Mouse (Mus musculus) megakaryocyte, embryonic 14.5 days (primary cell): ENCODE measurements around the gene Ap2b1. TPM values are rescaled to one million over a fixed set of nuclear protein-coding genes. Genes with fewer than 3 reads are reported as not detected.

Experiments
- H3K27me3 ChIP-seq: replicated peaks from 2 replicates; pipeline ENCODE3; 2012; ENCODE audit warnings: inconsistent platforms
- H3K36me3 ChIP-seq: replicated peaks from 2 replicates; pipeline ENCODE3; 2012; ENCODE audit warnings: low read length, inconsistent platforms, mixed read lengths
- H3K4me1 ChIP-seq: 2 replicates; pipeline ENCODE4 v1.6.1; 2012; ENCODE audit warnings: inconsistent platforms
- H3K4me3 ChIP-seq: replicated peaks from 2 replicates; pipeline ENCODE3; 2012; ENCODE audit warnings: moderate library complexity, mild to moderate bottlenecking, inconsistent platforms
- H3K9me3 ChIP-seq: 2 replicates; pipeline ENCODE4 v1.6.1; 2012; ENCODE audit warnings: inconsistent platforms
- FLI1 ChIP-seq: IDR thresholded peaks from 2 replicates; pipeline ENCODE4 v1.6.1; 2012; ENCODE audit warnings: low read length, inconsistent platforms, mixed read lengths
- GATA1 ChIP-seq: IDR thresholded peaks from 3 replicates; pipeline ENCODE4 v1.6.1; 2012; ENCODE audit warnings: mixed read lengths, low read length, inconsistent platforms, borderline replicate concordance
- polyA plus RNA-seq: library from polyadenylated mRNA; stranded (reverse); fragments of >175 nt; gene quantifications from 2 replicates; pipeline ENCODE4 v1.2.3, GENCODE M21; 2012; ENCODE audit warnings: low replicate concordance; ENCODE audit not compliant: insufficient read depth

Ap2b1 gene
- polyA plus RNA-seq, 1 experiment, result 13.6 TPM

DNA sequence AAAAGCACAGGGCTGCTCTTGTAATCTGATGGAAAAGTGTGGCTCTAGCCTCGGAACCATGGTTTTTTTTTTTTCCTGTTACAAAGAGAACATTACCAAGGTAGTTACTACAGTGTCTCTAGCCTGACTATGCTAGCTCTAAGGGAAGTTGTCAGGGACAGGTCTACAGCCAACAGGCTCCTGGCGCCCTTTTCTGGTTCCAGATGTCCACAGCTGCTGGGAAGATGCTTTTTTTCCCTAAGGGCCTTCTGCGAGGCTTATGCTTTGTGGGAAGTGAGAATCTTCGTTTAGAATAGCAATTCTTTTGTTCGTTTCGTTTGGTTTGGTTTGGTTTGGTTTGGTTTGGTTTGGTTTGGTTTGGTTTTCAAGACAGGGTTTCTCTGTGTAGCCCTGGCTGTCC is 19.1 kb upstream of the Ap2b1 start:
- H3K4me3 ChIP-seq, result no peak overlapping the region
- peaks cover 36% of the 10 kb centered on the region for H3K27me3 ChIP-seq
- no peaks in the 10 kb centered on the region for H3K9me3 ChIP-seq
- peaks cover 54% of the 10 kb centered on the region for H3K4me1 ChIP-seq
- peaks cover 86% of the 10 kb centered on the region for H3K36me3 ChIP-seq
- TF ChIP-seq FLI1, result no peak
- TF ChIP-seq GATA1, result no peak

DNA sequence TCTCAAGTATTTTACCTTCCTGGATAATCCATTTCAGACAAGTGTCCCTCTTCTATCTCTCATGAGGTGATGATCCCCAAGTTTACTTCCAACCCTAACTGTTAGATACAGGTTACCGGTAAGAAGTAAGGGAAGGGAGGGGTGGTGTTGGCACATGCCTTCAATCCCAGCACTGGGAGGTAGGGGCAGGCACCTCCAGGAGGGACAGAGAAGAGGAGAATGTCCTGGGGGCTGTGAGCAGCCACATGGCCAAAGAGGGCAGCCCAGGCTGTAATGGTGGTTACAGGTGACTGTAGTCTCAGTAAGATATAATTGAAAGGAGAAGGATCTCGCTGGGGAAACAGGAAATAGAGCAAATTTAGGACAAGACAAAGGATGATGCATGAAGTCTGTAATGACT is 16.7 kb upstream of the Ap2b1 start:
- no peak for TF ChIP-seq FLI1
- no peak for TF ChIP-seq GATA1
- H3K27me3 ChIP-seq, result peaks cover 24% of the 10 kb centered on the region

DNA sequence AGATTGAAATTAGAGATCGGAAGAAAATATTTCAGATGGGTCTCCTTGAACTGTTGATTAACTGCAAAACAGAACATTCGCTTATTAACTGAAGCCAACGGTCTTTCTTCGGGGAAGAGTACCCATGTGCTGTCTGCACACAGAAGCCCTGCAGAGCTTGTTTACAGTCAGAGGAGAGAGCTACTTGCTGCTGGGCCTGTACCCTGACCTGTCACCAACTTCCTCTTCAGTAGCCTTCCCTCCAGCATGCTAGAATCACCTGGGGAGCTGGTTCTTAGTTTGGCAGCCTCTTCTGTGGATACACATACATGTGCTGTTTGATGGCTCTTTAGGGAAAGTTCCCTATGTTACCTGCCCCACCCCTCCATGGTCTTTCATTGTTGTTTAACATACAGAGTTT is 13.2 kb upstream of the Ap2b1 start:
- TF ChIP-seq FLI1 (no peak), GATA1 (no peak)
- no peaks in the 10 kb centered on the region for H3K9me3 ChIP-seq
- H3K36me3 ChIP-seq, result peaks cover 39% of the 10 kb centered on the region
- peaks cover 15% of the 10 kb centered on the region for H3K27me3 ChIP-seq
- peaks cover 81% of the 10 kb centered on the region for H3K4me1 ChIP-seq
- H3K4me3 ChIP-seq, result peak overlapping the region; percentile 90

More for the DNA sequence above, 16.7 kb upstream of the Ap2b1 start:
- Histone ChIP-seq H3K36me3 (peaks cover 75% of the 10 kb centered on the region), H3K4me1 (peaks cover 62% of the 10 kb centered on the region), H3K4me3 (peak overlapping the region; percentile 59), H3K9me3 (no peaks in the 10 kb centered on the region)

DNA sequence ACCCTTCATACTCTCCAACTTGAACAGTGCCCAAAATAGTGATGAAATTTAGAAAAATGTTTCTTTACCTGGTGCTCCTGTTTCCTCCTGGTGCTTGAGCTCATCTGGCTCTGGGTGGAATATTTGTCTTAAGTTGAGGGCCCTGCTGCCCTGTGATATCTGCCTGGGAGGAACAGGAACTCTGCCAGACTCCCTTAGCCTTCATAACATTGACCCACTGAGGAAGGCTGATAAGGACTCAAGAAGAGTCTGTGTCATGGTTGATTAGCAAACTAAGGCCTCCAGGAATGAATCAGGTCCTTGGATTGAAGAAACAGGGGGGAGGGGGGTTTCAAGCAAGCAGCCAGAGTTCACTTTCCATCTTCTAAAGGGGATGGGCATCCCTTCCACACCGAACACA is 12.3 kb upstream of the Ap2b1 start, which contains the start of gene Slfn14:
Slfn14 (minus strand) TSS at position 161 of the 400 bp plus-strand sequence.
- H3K27me3 ChIP-seq, result peaks cover 13% of the 10 kb centered on the region
- H3K4me1 ChIP-seq, result peaks cover 84% of the 10 kb centered on the region
- peak; percentile 67; the same call in 1 of the 3 replicates for TF ChIP-seq GATA1
- TF ChIP-seq FLI1, result no peak
- peaks cover 33% of the 10 kb centered on the region for H3K36me3 ChIP-seq
- no peaks in the 10 kb centered on the region for H3K9me3 ChIP-seq
- H3K4me3 ChIP-seq, result peak within 1 kb of the TSS; percentile 90

DNA sequence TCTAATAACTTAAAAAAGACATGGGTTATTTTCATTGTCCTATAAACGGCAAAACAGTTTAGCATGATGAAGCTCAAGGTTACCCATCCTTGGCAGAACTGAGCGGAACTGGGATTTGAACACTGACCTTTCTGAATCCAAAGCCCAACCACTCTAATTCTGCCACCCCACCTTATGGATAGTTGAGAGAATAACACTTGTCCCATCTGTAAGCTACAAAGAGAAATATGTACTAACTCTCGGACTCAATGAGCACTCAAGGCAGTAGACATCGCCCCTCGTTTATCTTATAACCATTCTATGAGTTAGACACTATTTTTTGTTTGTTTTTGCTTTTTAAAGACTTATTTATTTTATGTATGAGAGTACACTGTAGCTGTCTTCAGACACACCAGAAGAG is 9.8 kb upstream of the Ap2b1 start:
- no peak overlapping the region for H3K4me3 ChIP-seq
- no peak for TF ChIP-seq FLI1
- no peak for TF ChIP-seq GATA1
- no peaks in the 10 kb centered on the region for H3K27me3 ChIP-seq
- peaks cover 81% of the 10 kb centered on the region for H3K4me1 ChIP-seq
- peaks cover 11% of the 10 kb centered on the region for H3K36me3 ChIP-seq
- no peaks in the 10 kb centered on the region for H3K9me3 ChIP-seq

DNA sequence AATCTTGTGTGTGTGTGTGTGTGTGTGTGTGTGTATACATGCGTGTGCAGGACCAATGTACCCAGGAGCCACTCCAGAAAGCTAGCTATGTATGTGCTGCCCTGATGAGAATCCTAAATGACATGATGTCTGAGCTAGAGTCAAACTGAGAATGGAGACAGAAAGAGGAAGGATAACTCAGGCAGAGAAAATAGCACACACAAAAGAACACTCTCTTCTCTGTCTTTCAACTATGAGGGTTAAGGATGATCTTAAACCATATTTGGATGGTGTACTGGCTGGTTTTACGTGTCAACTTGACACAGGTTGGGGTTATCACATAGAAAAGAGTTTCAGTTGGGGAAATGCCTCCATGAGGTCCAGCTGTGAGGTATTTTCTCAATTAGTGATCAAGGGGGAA is 9.2 kb upstream of the Ap2b1 start:
- TF ChIP-seq GATA1, result no peak
- TF ChIP-seq FLI1, result no peak
- Histone ChIP-seq H3K36me3 (peaks cover 13% of the 10 kb centered on the region), H3K4me3 (peak overlapping the region; percentile 33), H3K27me3 (no peaks in the 10 kb centered on the region), H3K4me1 (peaks cover 78% of the 10 kb centered on the region), H3K9me3 (no peaks in the 10 kb centered on the region)

DNA sequence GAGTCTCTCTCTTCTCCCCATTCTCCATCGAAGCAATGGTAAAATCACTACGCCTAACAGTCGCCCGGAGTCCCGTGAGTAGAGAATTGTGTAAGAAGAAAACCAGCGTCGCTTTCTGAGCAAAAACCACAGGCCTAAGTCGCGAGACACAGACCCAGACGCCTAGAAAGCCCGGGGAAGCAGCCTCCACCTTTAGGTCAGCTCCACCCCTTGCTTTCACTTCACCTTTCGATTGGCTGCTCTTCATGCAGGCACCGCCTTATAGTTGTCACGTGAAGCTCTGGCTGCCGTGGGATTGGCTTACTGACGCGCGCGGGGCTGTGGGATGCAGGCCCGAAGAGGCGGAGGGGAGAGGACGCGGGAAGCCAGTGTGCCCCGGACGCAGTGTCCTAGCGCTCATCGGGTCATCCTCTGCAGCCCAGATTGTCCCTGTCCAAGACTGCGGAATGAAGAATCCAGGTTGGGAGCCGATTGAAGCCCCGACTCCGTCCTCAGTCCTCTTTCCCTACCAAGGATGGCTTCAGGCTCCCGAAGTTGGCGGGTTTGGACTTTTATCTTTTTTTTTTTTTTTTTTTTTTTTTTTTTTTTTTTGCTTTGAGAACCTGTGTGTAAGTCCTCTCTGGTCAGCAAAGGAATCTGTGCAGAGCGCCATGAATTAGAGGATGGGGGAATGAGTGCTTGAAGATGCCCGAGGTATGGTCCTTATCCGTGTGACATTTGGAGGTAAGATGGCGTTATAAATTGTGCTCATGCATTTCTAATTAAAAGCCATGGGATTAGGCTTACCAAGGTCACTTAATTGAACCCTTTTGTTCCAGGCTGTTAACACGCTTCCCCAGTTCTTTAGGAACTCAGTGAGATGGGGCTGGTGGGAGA is 7.2 kb upstream of the Ap2b1 start:
- Histone ChIP-seq H3K9me3 (no peaks in the 10 kb centered on the region), H3K36me3 (peaks cover 28% of the 10 kb centered on the region), H3K4me3 (peak overlapping the region; percentile 98), H3K27me3 (no peaks in the 10 kb centered on the region), H3K4me1 (peaks cover 77% of the 10 kb centered on the region)
- TF ChIP-seq FLI1 (no peak), GATA1 (no peak)

DNA sequence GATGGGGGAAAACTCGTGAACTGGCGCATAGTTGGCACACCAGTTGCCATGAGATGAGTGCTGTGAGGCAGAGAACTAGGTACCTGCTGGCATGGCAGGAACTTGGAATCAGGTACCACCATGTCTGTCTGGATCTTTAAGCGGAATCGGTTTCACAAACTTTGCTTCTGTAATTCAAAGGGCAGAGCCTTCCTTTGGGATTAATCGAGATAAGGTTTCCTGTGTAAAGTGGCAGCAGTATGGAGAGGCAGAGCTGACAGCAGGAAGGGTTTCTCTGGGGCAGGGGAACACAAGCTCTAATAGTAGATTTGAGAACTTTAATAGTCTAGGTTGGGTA is 6.6 kb upstream of the Ap2b1 start:
- no peaks in the 10 kb centered on the region for H3K9me3 ChIP-seq
- peaks cover 33% of the 10 kb centered on the region for H3K36me3 ChIP-seq
- peaks cover 79% of the 10 kb centered on the region for H3K4me1 ChIP-seq
- H3K4me3 ChIP-seq, result peak overlapping the region; percentile 98
- no peaks in the 10 kb centered on the region for H3K27me3 ChIP-seq
- TF ChIP-seq FLI1 (no peak), GATA1 (no peak)

DNA sequence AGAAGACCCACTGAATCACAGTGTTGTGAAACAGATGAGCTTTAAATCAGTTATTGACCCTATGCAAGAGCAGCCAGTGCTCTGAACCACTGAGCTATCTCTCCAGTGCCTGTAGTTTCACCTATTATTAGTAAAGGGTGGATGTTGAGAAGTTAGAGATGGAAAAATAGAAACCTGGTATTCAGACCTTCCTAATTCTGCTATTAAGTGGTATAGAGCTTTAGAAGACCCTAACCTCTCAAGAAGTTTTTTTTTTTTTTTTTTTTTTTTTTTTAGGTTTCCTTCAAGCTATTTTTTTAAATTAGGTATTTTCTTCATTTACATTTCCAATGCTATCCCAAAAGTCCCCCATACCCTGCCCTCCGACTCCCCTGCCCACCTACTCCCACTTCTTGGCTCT is 5.6 kb upstream of the Ap2b1 start:
- H3K9me3 ChIP-seq, result no peaks in the 10 kb centered on the region
- peak overlapping the region; percentile 98 for H3K4me3 ChIP-seq
- H3K4me1 ChIP-seq, result peaks cover 82% of the 10 kb centered on the region
- no peak for TF ChIP-seq GATA1
- H3K27me3 ChIP-seq, result no peaks in the 10 kb centered on the region
- H3K36me3 ChIP-seq, result peaks cover 38% of the 10 kb centered on the region

DNA sequence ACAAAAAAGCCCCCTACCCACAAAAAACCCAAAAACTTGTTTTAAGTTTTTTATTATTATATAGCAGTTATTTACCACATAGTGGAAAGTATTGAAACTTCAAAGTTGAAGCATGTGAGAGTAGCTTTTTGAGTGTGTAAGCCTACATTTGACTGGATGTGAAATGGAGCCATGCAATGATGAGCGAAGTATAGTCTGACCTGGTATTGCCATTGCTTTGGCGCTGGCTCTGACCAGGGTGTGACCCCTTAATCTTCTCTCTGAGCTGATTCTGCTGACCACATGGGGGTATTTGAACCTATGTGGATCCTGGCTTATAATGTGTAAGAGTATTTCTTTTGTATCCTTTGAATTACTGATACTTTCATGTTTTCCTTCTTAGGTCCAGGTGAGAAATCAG is 4.7 kb upstream of the Ap2b1 start:
- H3K9me3 ChIP-seq, result no peaks in the 10 kb centered on the region
- H3K27me3 ChIP-seq, result no peaks in the 10 kb centered on the region
- H3K4me3 ChIP-seq, result no peak overlapping the region
- peaks cover 76% of the 10 kb centered on the region for H3K4me1 ChIP-seq
- TF ChIP-seq FLI1 (no peak), GATA1 (no peak)
- H3K36me3 ChIP-seq, result peaks cover 38% of the 10 kb centered on the region
